Mouse (Mus musculus) heart, embryonic 11.5 days (tissue): ENCODE results near the gene Defb6. TPM values are rescaled to one million over a fixed set of nuclear protein-coding genes. Genes with fewer than 3 reads are reported as not detected.

ENCODE experiments used
- ATAC-seq: fragments of 200-750 bp; cut with Nextera tagmentation; replicated peaks from 2 replicates; pipeline ENCODE4 v1.8.0; 2017; ENCODE audit warnings: moderate library complexity; ENCODE audit not compliant: insufficient number of reproducible peaks, low FRiP score, low TSS enrichment
- H3K27ac ChIP-seq: fragments of 300-500 bp; sonication (generic); 2 replicates; pipeline ENCODE4 v1.5.1; 2014; ENCODE audit warnings: mild to moderate bottlenecking, low read depth, low read length
- H3K27me3 ChIP-seq: fragments of 300-500 bp; sonication (generic); 2 replicates; pipeline ENCODE4 v1.6.1; 2014; ENCODE audit warnings: mild to moderate bottlenecking, low read length, mixed read lengths; ENCODE audit not compliant: control insufficient read depth, insufficient read depth
- H3K36me3 ChIP-seq: fragments of 300-500 bp; sonication (generic); 2 replicates; pipeline ENCODE4 v1.6.1; 2014; ENCODE audit warnings: mild to moderate bottlenecking, low read length, moderate library complexity, mixed read lengths; ENCODE audit not compliant: control insufficient read depth, insufficient read depth
- H3K4me1 ChIP-seq: fragments of 300-500 bp; sonication (generic); 2 replicates; pipeline ENCODE4 v1.6.1; 2014; ENCODE audit warnings: low read length; ENCODE audit not compliant: control insufficient read depth, insufficient read depth
- H3K4me2 ChIP-seq: fragments of 300-500 bp; sonication (generic); 2 replicates; pipeline ENCODE4 v1.6.1; 2014; ENCODE audit warnings: mild to moderate bottlenecking, moderate library complexity
- H3K4me3 ChIP-seq: fragments of 300-500 bp; sonication (generic); 2 replicates; pipeline ENCODE4 v1.5.1; 2014; ENCODE audit warnings: low read depth, low read length
- H3K9ac ChIP-seq: fragments of 300-500 bp; sonication (generic); 2 replicates; pipeline ENCODE4 v1.6.1; 2014; ENCODE audit warnings: mild to moderate bottlenecking, low read depth, low read length, moderate library complexity
- H3K9me3 ChIP-seq: fragments of 300-500 bp; sonication (generic); replicated peaks from 2 replicates; pipeline ENCODE4 v1.6.1; 2016; ENCODE audit warnings: low read length; ENCODE audit not compliant: control insufficient read depth
- WGBS: fragments of 180-500 bp; shearing (Covaris S2); extraction: QIAGEN DNeasy Blood & Tissue Kit; methylation state at CpG from one replicate; pipeline ENCODE4 v1.1.7; 2014; ENCODE audit not compliant: insufficient replicate concordance; 5-methylcytosine and 5-hydroxymethylcytosine counted together
- polyA plus RNA-seq: library from polyadenylated mRNA; unstranded; fragments of >200 nt; fragmentation: Nextera tagmentation; extraction: Ambion mirVana; gene quantifications from 2 replicates; pipeline ENCODE4 v1.2.1, GENCODE M21; 2014

The Defb6 gene
- polyA plus RNA-seq = not detected in 2 replicates

- WGBS = 69% methylated on average over 1 of the region's 1 CpGs
- H3K9me3 ChIP-seq = no peaks in the 10 kb centered on the region
- no peaks in the 10 kb centered on the region for H3K36me3 ChIP-seq
- no peak within 1 kb of the TSS for H3K27ac ChIP-seq
- H3K4me3 ChIP-seq = no peak within 1 kb of the TSS
- no peak within 1 kb of the TSS for H3K4me2 ChIP-seq
- no peak for ATAC-seq
- no peak within 1 kb of the TSS for H3K9ac ChIP-seq
- H3K4me1 ChIP-seq = no peaks in the 10 kb centered on the region
- no peaks in the 10 kb centered on the region for H3K27me3 ChIP-seq
Measured at GRCm38 (mm10) chr8:19225161-19225560, at the start of gene Defb6. Defb6 (plus strand) TSS chr8:19225478.

GRCm38 (mm10) chr8:19238101-19238500 lies 12.8 kb downstream of the Defb6 start:
- Histone ChIP-seq H3K27ac (no peak overlapping the region), H3K4me1 (no peaks in the 10 kb centered on the region), H3K27me3 (no peaks in the 10 kb centered on the region), H3K36me3 (no peaks in the 10 kb centered on the region), H3K9me3 (no peaks in the 10 kb centered on the region; the same call in 1 of the 2 replicates), H3K4me2 (no peak overlapping the region), H3K9ac (no peak overlapping the region), H3K4me3 (no peak overlapping the region)
- 75% methylated on average over 1 of the region's 1 CpGs for WGBS
- ATAC-seq = no peak

GRCm38 (mm10) chr8:19239616-19240015 lies 14.3 kb downstream of the Defb6 start, which contains the start of gene Defb46:
Defb46 (plus strand) TSS chr8:19239916.
- Histone ChIP-seq H3K4me1 (no peaks in the 10 kb centered on the region), H3K4me2 (no peak within 1 kb of the TSS), H3K36me3 (no peaks in the 10 kb centered on the region), H3K9me3 (no peaks in the 10 kb centered on the region; the same call in 1 of the 2 replicates), H3K4me3 (no peak within 1 kb of the TSS), H3K27me3 (no peaks in the 10 kb centered on the region), H3K9ac (no peak within 1 kb of the TSS), H3K27ac (no peak within 1 kb of the TSS)
- WGBS = 57% methylated on average over 2 of the region's 2 CpGs
- ATAC-seq = no peak

- no peaks in the 10 kb centered on the region; the same call in 1 of the 2 replicates for H3K9me3 ChIP-seq
- H3K9ac ChIP-seq = no peak within 1 kb of the TSS
- no peaks in the 10 kb centered on the region for H3K36me3 ChIP-seq
- 81% methylated on average over 5 of the region's 5 CpGs for WGBS
- H3K4me3 ChIP-seq = no peak within 1 kb of the TSS
- H3K27me3 ChIP-seq = no peaks in the 10 kb centered on the region
- H3K4me1 ChIP-seq = no peaks in the 10 kb centered on the region
- H3K4me2 ChIP-seq = no peak within 1 kb of the TSS
- no peak within 1 kb of the TSS for H3K27ac ChIP-seq
- ATAC-seq = no peak
Measured at GRCm38 (mm10) chr8:19247280-19247679, 22.0 kb downstream of the Defb6 start, which contains the start of gene Defb5. Defb5 (plus strand) TSS chr8:19247580.

- Histone ChIP-seq H3K4me3 (no peak overlapping the region), H3K9ac (no peak overlapping the region), H3K36me3 (no peaks in the 10 kb centered on the region), H3K27me3 (no peaks in the 10 kb centered on the region), H3K4me2 (no peak overlapping the region), H3K27ac (no peak overlapping the region), H3K9me3 (no peaks in the 10 kb centered on the region), H3K4me1 (no peaks in the 10 kb centered on the region)
- ATAC-seq = no peak
Measured at GRCm38 (mm10) chr8:19258136-19258535, 32.9 kb downstream of the Defb6 start.

GRCm38 (mm10) chr8:19259667-19260066 lies 34.4 kb downstream of the Defb6 start:
- 48% methylated on average over 3 of the region's 3 CpGs for WGBS
- ATAC-seq = no peak

More at GRCm38 (mm10) chr8:19259667-19260066, 34.4 kb downstream of the Defb6 start:
- Histone ChIP-seq H3K27ac (no peak overlapping the region), H3K9ac (no peak overlapping the region), H3K36me3 (no peaks in the 10 kb centered on the region), H3K27me3 (no peaks in the 10 kb centered on the region), H3K4me2 (no peak overlapping the region), H3K9me3 (no peaks in the 10 kb centered on the region), H3K4me3 (no peak overlapping the region), H3K4me1 (no peaks in the 10 kb centered on the region)

Other genes starting within 250 kb of the Defb6 start
- gene Defb40, start 247.2 kb upstream of the Defb6 start, polyA plus RNA-seq = not detected in 2 replicates
- not detected in 2 replicates for gene Defb37, start 234.4 kb upstream of the Defb6 start, polyA plus RNA-seq
- not detected in 2 replicates for gene Defb38, start 198.9 kb upstream of the Defb6 start, polyA plus RNA-seq
- gene Defb39, start 160.7 kb upstream of the Defb6 start, polyA plus RNA-seq = not detected in 2 replicates
- gene Defb12, start 110.6 kb upstream of the Defb6 start, polyA plus RNA-seq = not detected in 2 replicates
- not detected in 2 replicates for gene Defb34, start 101.7 kb upstream of the Defb6 start, polyA plus RNA-seq
- gene Gm45826, start 84.7 kb upstream of the Defb6 start, polyA plus RNA-seq = not detected in 2 replicates
- not detected in 2 replicates for gene Defb14, start 31.1 kb upstream of the Defb6 start, polyA plus RNA-seq
- gene Defb4, start 26.8 kb upstream of the Defb6 start, polyA plus RNA-seq = not detected in 2 replicates
- not detected in 2 replicates for gene Defb46, start 14.4 kb downstream of the Defb6 start, polyA plus RNA-seq
- not detected in 2 replicates for gene Defb5, start 22.1 kb downstream of the Defb6 start, polyA plus RNA-seq
- gene Defb3, start 67.9 kb downstream of the Defb6 start, polyA plus RNA-seq = not detected in 2 replicates
- gene Defb8, start 222.1 kb downstream of the Defb6 start, polyA plus RNA-seq = not detected in 2 replicates